Mouse (Mus musculus) neural tube, embryonic 15.5 days (tissue): ENCODE measurements at regions not wholly inside any gene's neighbourhood (a gene's known extent, or its start where the extent isn't known, plus 50 kb on each side); places are given as distances from the start of the nearest gene placed in this dataset.
A peak's percentile ranks its signal among the peaks of the same experiment; 100 is the strongest.

ENCODE experiments used
- ATAC-seq: fragments of 200-750 bp; cut with Nextera tagmentation; 2 replicates; pipeline ENCODE4 v1.8.0; 2017; ENCODE audit warnings: mild to moderate bottlenecking, moderate TSS enrichment, moderate library complexity; ENCODE audit not compliant: low FRiP score
- H3K27ac ChIP-seq: fragments of 300-500 bp; sonication (generic); replicated peaks from 2 replicates; pipeline ENCODE4 v1.5.1; 2015; ENCODE audit warnings: mild to moderate bottlenecking, inconsistent platforms
- H3K27me3 ChIP-seq: fragments of 300-500 bp; sonication (generic); replicated peaks from 2 replicates; pipeline ENCODE4 v1.6.1; 2015; ENCODE audit warnings: inconsistent platforms
- H3K36me3 ChIP-seq: fragments of 300-500 bp; sonication (generic); 2 replicates; pipeline ENCODE4 v1.6.1; 2015; ENCODE audit warnings: inconsistent platforms
- H3K4me1 ChIP-seq: fragments of 300-500 bp; sonication (generic); 2 replicates; pipeline ENCODE4 v1.6.1; 2015; ENCODE audit warnings: inconsistent platforms
- H3K4me2 ChIP-seq: fragments of 300-500 bp; sonication (generic); 2 replicates; pipeline ENCODE4 v1.6.1; 2015; ENCODE audit warnings: inconsistent platforms, mild to moderate bottlenecking, moderate library complexity
- H3K4me3 ChIP-seq: fragments of 300-500 bp; sonication (generic); replicated peaks from 2 replicates; pipeline ENCODE4 v1.5.1; 2015; ENCODE audit warnings: mild to moderate bottlenecking, inconsistent platforms
- H3K9ac ChIP-seq: fragments of 300-500 bp; sonication (generic); replicated peaks from 2 replicates; pipeline ENCODE4 v1.6.1; 2015; ENCODE audit warnings: mild to moderate bottlenecking, inconsistent platforms
- H3K9me3 ChIP-seq: fragments of 300-500 bp; sonication (generic); replicated peaks from 2 replicates; pipeline ENCODE4 v1.6.1; 2016; ENCODE audit warnings: inconsistent platforms
- WGBS: fragments of 180-500 bp; shearing (Covaris S2); methylation state at CpG from one replicate; pipeline ENCODE4 v1.1.7; 2015; ENCODE audit warnings: mixed read lengths; 5-methylcytosine and 5-hydroxymethylcytosine counted together

GRCm38 (mm10) chr1:105067902-105068301, 288.6 kb downstream of the Rnf152 start:
- Histone ChIP-seq H3K36me3 (no peaks in the 10 kb centered on the region), H3K4me3 (no peak overlapping the region), H3K27me3 (no peaks in the 10 kb centered on the region), H3K4me2 (no peak overlapping the region), H3K9me3 (no peaks in the 10 kb centered on the region), H3K9ac (no peak overlapping the region), H3K27ac (no peak overlapping the region), H3K4me1 (peaks cover 3% of the 10 kb centered on the region; the same call in 1 of the 2 replicates)
- no peak for ATAC-seq
- WGBS = 55% methylated on average over 4 of the region's 4 CpGs

- Histone ChIP-seq H3K36me3 (no peaks in the 10 kb centered on the region), H3K9ac (no peak overlapping the region), H3K27ac (no peak overlapping the region), H3K4me2 (no peak overlapping the region), H3K4me1 (peaks cover 3% of the 10 kb centered on the region; the same call in 1 of the 2 replicates), H3K4me3 (no peak overlapping the region), H3K9me3 (no peaks in the 10 kb centered on the region), H3K27me3 (no peaks in the 10 kb centered on the region)
- ATAC-seq = no peak
- WGBS = 74% methylated on average over 4 of the region's 4 CpGs
These were observed 289.3 kb downstream of the Rnf152 start for GRCm38 (mm10) chr1:105067049-105067795.

GRCm38 (mm10) chr1:105050584-105051363, 282.4 kb downstream of the Cdh20 start:
- Histone ChIP-seq H3K9me3 (no peaks in the 10 kb centered on the region), H3K4me3 (no peak overlapping the region), H3K27me3 (no peaks in the 10 kb centered on the region), H3K4me2 (no peak overlapping the region), H3K9ac (no peak overlapping the region), H3K27ac (no peak overlapping the region), H3K4me1 (no peaks in the 10 kb centered on the region), H3K36me3 (no peaks in the 10 kb centered on the region)
- 61% methylated on average over 10 of the region's 10 CpGs for WGBS
- peak; percentile 53; the same call in 1 of the 2 replicates for ATAC-seq
